Mouse (Mus musculus) embryonic facial prominence, embryonic 12.5 days (tissue): Measurements from ENCODE around the gene Alg9. TPM values are rescaled to one million over a fixed set of nuclear protein-coding genes. Genes with fewer than 3 reads are reported as not detected.

Experiments used
- ATAC-seq: fragments of 200-750 bp; cut with Nextera tagmentation; 2 replicates; pipeline ENCODE4 v1.8.0; 2017; ENCODE audit not compliant: insufficient number of reproducible peaks, insufficient read depth, low FRiP score, low TSS enrichment
- H3K27ac ChIP-seq: fragments of 300-500 bp; sonication (generic); 2 replicates; pipeline ENCODE4 v1.5.1; 2016; ENCODE audit warnings: mild to moderate bottlenecking
- H3K27me3 ChIP-seq: fragments of 300-500 bp; sonication (generic); 2 replicates; pipeline ENCODE4 v1.6.1; 2016; ENCODE audit warnings: mild to moderate bottlenecking, moderate library complexity
- H3K36me3 ChIP-seq: fragments of 300-500 bp; sonication (generic); 2 replicates; pipeline ENCODE4 v1.6.1; 2016; ENCODE audit warnings: mild to moderate bottlenecking
- H3K4me1 ChIP-seq: fragments of 300-500 bp; sonication (generic); 2 replicates; pipeline ENCODE4 v1.6.1; 2016
- H3K4me2 ChIP-seq: fragments of 300-500 bp; sonication (generic); replicated peaks from 2 replicates; pipeline ENCODE4 v1.6.1; 2016; ENCODE audit warnings: mild to moderate bottlenecking, moderate library complexity
- H3K4me3 ChIP-seq: fragments of 300-500 bp; sonication (generic); 2 replicates; pipeline ENCODE4 v1.5.1; 2016; ENCODE audit warnings: mild to moderate bottlenecking
- H3K9ac ChIP-seq: fragments of 300-500 bp; sonication (generic); 2 replicates; pipeline ENCODE4 v1.6.1; 2016; ENCODE audit warnings: mild to moderate bottlenecking, moderate library complexity
- H3K9me3 ChIP-seq: fragments of 300-500 bp; sonication (generic); 2 replicates; pipeline ENCODE4 v1.6.1; 2016; ENCODE audit warnings: mild to moderate bottlenecking, moderate library complexity
- WGBS: fragments of 180-500 bp; shearing (Covaris S2); methylation state at CpG from one replicate; pipeline ENCODE4 v1.1.7; 2016; 5-methylcytosine and 5-hydroxymethylcytosine counted together
- polyA plus RNA-seq: library from polyadenylated mRNA; unstranded; fragments of >200 nt; fragmentation: Nextera tagmentation; extraction: Ambion mirVana; gene quantifications from 2 replicates; pipeline ENCODE4 v1.2.1, GENCODE M21; 2016

Alg9 gene
- polyA plus RNA-seq, 1 experiment from 2014 or later: 43.9 TPM

DNA sequence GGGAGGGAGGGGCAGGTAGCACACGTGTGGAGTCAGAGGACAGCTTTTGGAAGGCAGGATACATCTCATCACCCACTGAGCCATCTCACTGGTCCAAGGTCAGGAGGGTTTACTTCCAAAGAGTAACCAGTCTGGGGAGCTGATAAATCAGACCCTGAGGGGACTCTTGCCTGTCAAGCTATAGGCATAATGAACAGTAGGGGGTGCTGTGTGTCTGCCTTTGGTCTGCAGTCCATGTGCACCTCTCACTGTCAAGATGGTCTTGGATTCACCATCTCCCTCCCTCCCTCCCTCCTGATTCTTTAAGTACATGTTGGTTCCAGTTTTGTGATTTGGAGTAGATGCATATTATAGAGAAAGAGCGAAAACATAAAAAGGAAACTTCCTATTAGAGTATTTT is 26.2 kb downstream of the Alg9 start:
- H3K36me3 ChIP-seq: peaks cover 57% of the 10 kb centered on the region
- 69% methylated on average over 2 of the region's 2 CpGs for WGBS

DNA sequence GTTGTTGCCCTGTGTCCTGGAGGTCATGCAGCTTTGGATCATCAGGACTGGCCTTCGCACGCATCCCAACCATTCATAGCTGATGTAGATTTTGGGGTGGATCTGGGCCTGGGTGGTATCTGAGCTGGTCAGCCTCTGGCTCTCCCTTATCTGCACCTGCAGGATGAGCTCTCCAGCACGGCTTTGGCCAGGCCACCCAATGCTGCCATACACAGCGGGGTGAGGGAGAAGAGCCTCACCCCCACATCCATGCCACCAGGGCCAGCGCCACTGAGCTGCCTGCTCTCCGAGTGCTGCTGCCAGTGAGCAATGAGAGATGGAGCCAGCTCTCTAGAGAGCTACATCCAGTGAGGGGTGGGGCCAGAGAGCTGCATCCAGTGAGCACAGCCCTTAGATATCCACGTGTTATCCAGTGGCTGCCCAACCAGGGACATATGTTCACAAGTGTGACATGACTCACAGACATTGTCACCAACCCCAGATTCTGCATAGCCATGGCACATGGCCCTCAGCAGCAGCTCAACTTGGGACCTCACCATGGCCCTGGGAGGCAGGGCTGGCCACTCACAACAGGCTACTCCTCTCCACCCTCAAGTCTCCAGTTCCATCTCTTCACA is 28.3 kb downstream of the Alg9 start:
- H3K36me3 ChIP-seq: peaks cover 69% of the 10 kb centered on the region
- H3K27me3 ChIP-seq: no peaks in the 10 kb centered on the region
- ATAC-seq: no peak
- no peak overlapping the region for H3K9ac ChIP-seq
- no peak overlapping the region for H3K4me2 ChIP-seq
- H3K4me3 ChIP-seq: no peak overlapping the region
- 86% methylated on average over 7 of the region's 7 CpGs for WGBS
- no peaks in the 10 kb centered on the region for H3K9me3 ChIP-seq
- H3K4me1 ChIP-seq: no peaks in the 10 kb centered on the region
- no peak overlapping the region for H3K27ac ChIP-seq

More for the DNA sequence above, 26.2 kb downstream of the Alg9 start:
- no peak overlapping the region for H3K4me3 ChIP-seq
- no peaks in the 10 kb centered on the region for H3K9me3 ChIP-seq
- no peak overlapping the region for H3K27ac ChIP-seq
- H3K4me1 ChIP-seq: no peaks in the 10 kb centered on the region
- no peak for ATAC-seq
- H3K9ac ChIP-seq: no peak overlapping the region
- no peaks in the 10 kb centered on the region for H3K27me3 ChIP-seq
- no peak overlapping the region for H3K4me2 ChIP-seq

DNA sequence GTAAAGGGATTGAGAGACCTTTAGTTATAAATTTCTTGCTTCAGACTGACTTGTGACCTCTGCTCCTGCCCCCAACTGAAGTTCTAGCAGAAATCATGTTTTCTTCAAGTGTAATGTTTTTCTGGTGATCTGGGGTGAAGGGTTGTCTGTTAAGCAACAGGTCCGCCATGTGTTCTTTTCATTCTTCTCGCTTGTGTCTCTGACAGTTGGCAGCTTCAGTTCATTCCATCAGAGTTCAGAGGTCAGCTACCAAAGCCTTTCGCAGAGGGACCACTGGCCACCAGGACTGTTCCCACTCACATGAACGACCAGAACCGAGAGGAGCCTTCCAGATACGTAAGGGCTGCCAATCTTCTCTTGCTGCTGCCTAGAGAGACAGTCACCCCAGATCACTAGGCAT is 33.7 kb downstream of the Alg9 start:
- H3K27ac ChIP-seq: no peak overlapping the region
- no peaks in the 10 kb centered on the region for H3K9me3 ChIP-seq
- no peak overlapping the region for H3K9ac ChIP-seq
- no peak for ATAC-seq
- H3K4me3 ChIP-seq: no peak overlapping the region
- H3K27me3 ChIP-seq: no peaks in the 10 kb centered on the region
- no peaks in the 10 kb centered on the region for H3K4me1 ChIP-seq
- no peak overlapping the region for H3K4me2 ChIP-seq
- 81% methylated on average over 6 of the region's 6 CpGs for WGBS
- H3K36me3 ChIP-seq: peaks cover 70% of the 10 kb centered on the region

- H3K27ac ChIP-seq: no peak overlapping the region
- WGBS: 89% methylated on average over 13 of the region's 13 CpGs
- no peaks in the 10 kb centered on the region for H3K27me3 ChIP-seq
- H3K4me2 ChIP-seq: no peak overlapping the region
- no peaks in the 10 kb centered on the region for H3K4me1 ChIP-seq
- H3K4me3 ChIP-seq: no peak overlapping the region
- no peak overlapping the region for H3K9ac ChIP-seq
- H3K9me3 ChIP-seq: no peaks in the 10 kb centered on the region
- peaks cover 70% of the 10 kb centered on the region for H3K36me3 ChIP-seq
- no peak for ATAC-seq
These were observed 34.3 kb downstream of the Alg9 start for GRCm38 (mm10) chr9:50809146-50809545.

- Histone ChIP-seq H3K4me3 (no peak overlapping the region), H3K27ac (no peak overlapping the region), H3K4me1 (no peaks in the 10 kb centered on the region), H3K4me2 (no peak overlapping the region), H3K9ac (no peak overlapping the region), H3K27me3 (no peaks in the 10 kb centered on the region), H3K36me3 (peaks cover 56% of the 10 kb centered on the region), H3K9me3 (no peaks in the 10 kb centered on the region)
- ATAC-seq: no peak
- 93% methylated on average over 7 of the region's 7 CpGs for WGBS
These were observed 36.4 kb downstream of the Alg9 start for GRCm38 (mm10) chr9:50811187-50811586.

- H3K27me3 ChIP-seq: no peaks in the 10 kb centered on the region
These were observed 36.9 kb downstream of the Alg9 start for GRCm38 (mm10) chr9:50811746-50812145.

GRCm38 (mm10) chr9:50813796-50814195 is 39.0 kb downstream of the Alg9 start:
- Histone ChIP-seq H3K27ac (no peak overlapping the region), H3K27me3 (no peaks in the 10 kb centered on the region), H3K4me1 (no peaks in the 10 kb centered on the region), H3K9me3 (no peaks in the 10 kb centered on the region), H3K36me3 (peaks cover 58% of the 10 kb centered on the region), H3K9ac (no peak overlapping the region), H3K4me2 (no peak overlapping the region), H3K4me3 (no peak overlapping the region)
- WGBS: 94% methylated on average over 5 of the region's 5 CpGs
- no peak for ATAC-seq

More at GRCm38 (mm10) chr9:50811746-50812145, 36.9 kb downstream of the Alg9 start:
- Histone ChIP-seq H3K9me3 (no peaks in the 10 kb centered on the region), H3K9ac (no peak overlapping the region), H3K27ac (no peak overlapping the region), H3K4me3 (no peak overlapping the region), H3K4me1 (no peaks in the 10 kb centered on the region), H3K36me3 (peaks cover 56% of the 10 kb centered on the region), H3K4me2 (no peak overlapping the region)
- 86% methylated on average over 2 of the region's 2 CpGs for WGBS
- no peak for ATAC-seq

DNA sequence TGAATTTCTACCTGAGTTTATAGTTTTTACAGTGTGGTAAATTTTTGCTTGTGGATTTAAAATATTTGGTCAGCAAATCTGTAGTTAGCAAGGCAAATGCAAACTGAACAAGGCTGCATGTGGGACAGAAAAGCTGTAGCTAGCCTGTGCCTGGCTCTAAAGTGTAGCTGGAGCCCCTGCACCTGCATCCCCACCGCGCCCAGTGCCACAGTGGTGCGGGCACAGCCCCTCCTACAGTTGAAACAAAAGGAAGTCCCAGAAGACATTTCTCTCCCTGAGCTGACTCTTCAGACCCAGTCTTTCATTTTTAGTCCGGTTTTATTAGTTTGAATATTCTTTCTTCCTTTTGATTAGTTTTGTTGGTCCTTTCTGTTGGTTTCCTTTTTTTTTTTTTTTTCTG is 40.8 kb downstream of the Alg9 start:
- 97% methylated on average over 4 of the region's 4 CpGs for WGBS
- Histone ChIP-seq H3K36me3 (peaks cover 41% of the 10 kb centered on the region), H3K27me3 (no peaks in the 10 kb centered on the region), H3K9me3 (no peaks in the 10 kb centered on the region), H3K4me3 (no peak overlapping the region), H3K4me1 (no peaks in the 10 kb centered on the region), H3K9ac (no peak overlapping the region), H3K4me2 (no peak overlapping the region), H3K27ac (no peak overlapping the region)
- no peak for ATAC-seq

DNA sequence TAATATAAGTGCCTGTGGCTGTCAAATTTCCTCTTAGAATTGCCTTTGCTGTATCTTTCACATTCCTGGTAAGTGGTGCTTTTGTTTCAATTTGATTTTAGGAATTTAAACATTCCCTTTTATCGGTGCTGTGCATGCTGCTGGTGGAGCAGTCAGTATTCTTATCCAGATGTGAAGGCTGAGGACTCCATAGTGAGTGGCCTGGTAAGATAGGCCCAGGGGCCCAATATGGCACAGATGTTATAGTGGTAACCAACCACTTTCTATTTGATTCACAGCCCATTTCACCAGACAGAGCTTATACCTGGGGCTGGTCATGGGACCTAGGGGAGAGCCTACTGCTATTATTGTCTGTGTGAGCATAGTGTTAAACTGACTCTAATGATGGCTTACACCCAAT is 41.7 kb downstream of the Alg9 start:
- 91% methylated on average over 1 of the region's 1 CpGs for WGBS
- ATAC-seq: no peak
- Histone ChIP-seq H3K9ac (no peak overlapping the region), H3K36me3 (peaks cover 37% of the 10 kb centered on the region), H3K4me2 (no peak overlapping the region), H3K27ac (no peak overlapping the region), H3K9me3 (no peaks in the 10 kb centered on the region), H3K4me1 (no peaks in the 10 kb centered on the region), H3K27me3 (no peaks in the 10 kb centered on the region), H3K4me3 (no peak overlapping the region)

- Histone ChIP-seq H3K36me3 (peaks cover 41% of the 10 kb centered on the region), H3K4me2 (no peak overlapping the region), H3K27ac (no peak overlapping the region), H3K4me3 (no peak overlapping the region), H3K9ac (no peak overlapping the region), H3K9me3 (no peaks in the 10 kb centered on the region), H3K4me1 (no peaks in the 10 kb centered on the region), H3K27me3 (no peaks in the 10 kb centered on the region)
- ATAC-seq: no peak
- WGBS: 90% methylated on average over 6 of the region's 6 CpGs
These were observed 43.2 kb downstream of the Alg9 start for GRCm38 (mm10) chr9:50818050-50818449.

DNA sequence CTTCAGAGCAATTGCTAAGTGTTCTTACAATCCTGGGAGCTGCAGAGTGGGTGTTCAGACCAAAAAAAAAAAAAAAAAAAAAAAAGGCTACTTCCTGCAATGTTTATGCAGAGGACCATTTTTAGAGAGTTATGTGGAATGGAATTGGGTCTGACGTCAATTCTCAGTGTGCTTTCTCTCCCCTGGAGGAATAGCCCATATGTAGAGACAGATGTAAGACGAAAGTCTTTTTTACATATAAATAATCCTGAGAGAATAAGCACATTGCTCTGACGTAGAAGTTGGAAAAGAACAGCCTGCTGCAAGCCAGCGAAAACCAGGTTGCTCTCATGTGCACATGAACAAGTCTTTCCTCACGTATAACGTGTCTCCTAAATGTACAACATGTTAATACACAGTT is 44.9 kb downstream of the Alg9 start:
- Histone ChIP-seq H3K9me3 (no peaks in the 10 kb centered on the region), H3K4me2 (no peak overlapping the region), H3K9ac (no peak overlapping the region), H3K27ac (no peak overlapping the region), H3K4me3 (no peak overlapping the region), H3K4me1 (no peaks in the 10 kb centered on the region), H3K27me3 (no peaks in the 10 kb centered on the region), H3K36me3 (peaks cover 46% of the 10 kb centered on the region)
- ATAC-seq: no peak
- 89% methylated on average over 6 of the region's 6 CpGs for WGBS

- Histone ChIP-seq H3K4me2 (no peak overlapping the region), H3K4me1 (no peaks in the 10 kb centered on the region), H3K27ac (no peak overlapping the region), H3K9ac (no peak overlapping the region), H3K4me3 (no peak overlapping the region), H3K9me3 (no peaks in the 10 kb centered on the region), H3K36me3 (peaks cover 47% of the 10 kb centered on the region), H3K27me3 (no peaks in the 10 kb centered on the region)
- WGBS: 92% methylated on average over 6 of the region's 6 CpGs
- no peak for ATAC-seq
These were observed 46.8 kb downstream of the Alg9 start for GRCm38 (mm10) chr9:50821651-50822050.

DNA sequence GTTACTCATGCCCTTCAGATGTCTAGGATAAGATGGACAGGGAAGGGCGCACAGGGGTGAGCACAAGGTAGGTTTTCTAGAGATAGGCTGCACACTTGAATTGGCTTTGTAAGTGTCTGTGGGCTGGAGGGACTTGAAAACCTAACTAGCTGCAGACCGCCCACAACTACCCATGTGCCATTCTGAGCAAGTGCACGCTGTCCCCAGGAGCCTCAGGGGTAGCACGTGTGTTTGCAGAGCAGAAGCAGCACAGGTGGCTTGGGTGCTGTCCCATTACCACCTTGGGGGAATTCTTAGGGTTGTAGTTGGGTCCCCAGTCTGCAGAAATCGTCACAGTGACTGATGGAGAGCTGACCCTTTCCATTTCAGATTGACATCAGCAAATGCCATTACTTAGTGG is 47.4 kb downstream of the Alg9 start:
- Histone ChIP-seq H3K4me2 (no peak overlapping the region), H3K9ac (no peak overlapping the region), H3K4me1 (no peaks in the 10 kb centered on the region), H3K27me3 (no peaks in the 10 kb centered on the region), H3K36me3 (peaks cover 42% of the 10 kb centered on the region), H3K27ac (no peak overlapping the region), H3K9me3 (no peaks in the 10 kb centered on the region), H3K4me3 (no peak overlapping the region)
- 95% methylated on average over 5 of the region's 5 CpGs for WGBS
- no peak for ATAC-seq
